Mouse (Mus musculus) layer of hippocampus, adult 8-10 months (tissue): ENCODE measurements at regions not wholly inside any gene's neighbourhood (a gene's known extent, or its start where the extent isn't known, plus 50 kb on each side); places are given as distances from the start of the nearest gene placed in this dataset.

Experiments
- DNase-seq, 2 experiments: peaks; one replicate each; pipeline ENCODE4 v3.0.0; 2022; ENCODE audit warnings: low spot score in 2 of 2

GRCm38 (mm10) chr13:72938156-72938874, 309.7 kb downstream of the Irx2 start:
- no peak for DNase-seq

- no peak for DNase-seq
Observed at GRCm38 (mm10) chr13:72947374-72948165, 312.7 kb upstream of the Irx4 start.

DNA sequence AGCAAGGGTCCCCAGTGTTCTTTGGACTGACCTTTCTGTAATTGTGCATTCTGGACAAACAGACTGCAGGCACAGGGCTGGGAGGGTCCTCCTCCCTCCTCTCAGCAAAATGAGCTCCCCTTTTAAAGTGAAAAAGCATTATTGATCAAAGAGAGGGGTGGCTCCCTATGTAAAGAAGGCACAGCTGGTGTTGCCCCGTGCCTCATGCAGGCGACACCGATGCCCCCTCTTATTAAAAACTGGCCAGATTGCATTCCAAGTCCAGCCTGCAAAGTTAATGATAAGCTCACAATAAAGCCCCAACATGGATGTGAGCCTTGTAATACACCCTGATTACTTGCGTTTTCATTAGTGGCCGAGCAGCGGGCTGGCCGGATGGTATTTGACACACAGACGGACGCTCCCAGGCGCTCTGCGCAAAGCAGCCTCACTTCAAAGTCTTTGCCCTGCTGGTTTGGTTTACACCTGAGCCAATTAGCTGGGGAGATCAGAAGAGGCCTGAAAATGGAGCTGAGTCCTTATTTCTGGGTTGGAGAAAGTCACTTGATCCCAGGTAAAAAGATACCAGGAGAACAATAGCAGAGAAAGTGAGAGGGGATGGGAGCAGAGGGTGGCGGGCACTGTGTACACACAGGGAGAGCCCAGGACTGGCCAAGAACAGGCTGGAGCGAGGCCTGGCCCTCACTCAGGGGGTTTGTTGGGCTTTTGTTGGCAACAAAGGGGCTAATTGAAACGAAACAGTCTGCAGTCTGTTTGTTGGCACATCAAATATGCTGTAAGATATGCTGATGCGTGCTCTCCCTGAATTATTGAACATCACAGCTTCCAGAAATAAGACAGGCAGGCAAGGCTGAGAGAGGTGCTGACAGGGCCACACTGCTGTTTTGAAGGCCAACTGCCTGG, 301.4 kb upstream of the Irx4 start:
- no peak for DNase-seq

GRCm38 (mm10) chr13:72961291-72961690, 299.0 kb upstream of the Irx4 start:
- no peak for DNase-seq

GRCm38 (mm10) chr13:72972165-72972564, 288.1 kb upstream of the Irx4 start:
- DNase-seq = no peak

GRCm38 (mm10) chr13:72972894-72973293, 287.4 kb upstream of the Irx4 start:
- DNase-seq = no peak

- DNase-seq = no peak
Observed at GRCm38 (mm10) chr13:72977213-72977612, 283.1 kb upstream of the Irx4 start.

GRCm38 (mm10) chr13:72977971-72978370, 282.3 kb upstream of the Irx4 start:
- DNase-seq = no peak

- DNase-seq = no peak
Observed at GRCm38 (mm10) chr13:72978966-72979365, 281.3 kb upstream of the Irx4 start.

GRCm38 (mm10) chr13:72992589-72993409, 267.5 kb upstream of the Irx4 start:
- no peak for DNase-seq

DNA sequence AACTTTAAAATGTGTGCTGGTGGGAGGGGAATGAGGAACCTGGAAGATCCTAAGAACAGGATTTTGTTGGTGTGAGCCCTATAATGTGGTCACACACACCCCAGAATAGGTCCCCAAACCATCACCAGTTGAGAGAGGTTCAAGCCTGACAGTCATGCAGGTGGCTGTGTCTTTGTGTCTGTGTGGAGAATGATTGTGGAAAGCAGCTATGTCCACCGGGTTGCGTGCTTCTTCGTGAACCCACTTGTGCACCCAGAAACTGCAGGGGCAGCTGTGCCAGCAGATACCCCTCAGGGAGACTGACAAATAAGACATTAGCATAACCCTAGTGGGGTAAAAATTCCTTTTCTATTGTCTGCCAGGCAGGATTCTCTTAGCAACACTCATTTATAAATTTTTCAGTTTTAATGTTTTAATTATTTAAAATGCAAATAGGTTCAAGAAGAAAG, 266.8 kb upstream of the Irx4 start:
- DNase-seq = no peak

- DNase-seq = no peak
Observed at GRCm38 (mm10) chr13:72994538-72994937, 265.7 kb upstream of the Irx4 start.

GRCm38 (mm10) chr13:73008856-73009546, 251.3 kb upstream of the Irx4 start:
- no peak for DNase-seq

DNA sequence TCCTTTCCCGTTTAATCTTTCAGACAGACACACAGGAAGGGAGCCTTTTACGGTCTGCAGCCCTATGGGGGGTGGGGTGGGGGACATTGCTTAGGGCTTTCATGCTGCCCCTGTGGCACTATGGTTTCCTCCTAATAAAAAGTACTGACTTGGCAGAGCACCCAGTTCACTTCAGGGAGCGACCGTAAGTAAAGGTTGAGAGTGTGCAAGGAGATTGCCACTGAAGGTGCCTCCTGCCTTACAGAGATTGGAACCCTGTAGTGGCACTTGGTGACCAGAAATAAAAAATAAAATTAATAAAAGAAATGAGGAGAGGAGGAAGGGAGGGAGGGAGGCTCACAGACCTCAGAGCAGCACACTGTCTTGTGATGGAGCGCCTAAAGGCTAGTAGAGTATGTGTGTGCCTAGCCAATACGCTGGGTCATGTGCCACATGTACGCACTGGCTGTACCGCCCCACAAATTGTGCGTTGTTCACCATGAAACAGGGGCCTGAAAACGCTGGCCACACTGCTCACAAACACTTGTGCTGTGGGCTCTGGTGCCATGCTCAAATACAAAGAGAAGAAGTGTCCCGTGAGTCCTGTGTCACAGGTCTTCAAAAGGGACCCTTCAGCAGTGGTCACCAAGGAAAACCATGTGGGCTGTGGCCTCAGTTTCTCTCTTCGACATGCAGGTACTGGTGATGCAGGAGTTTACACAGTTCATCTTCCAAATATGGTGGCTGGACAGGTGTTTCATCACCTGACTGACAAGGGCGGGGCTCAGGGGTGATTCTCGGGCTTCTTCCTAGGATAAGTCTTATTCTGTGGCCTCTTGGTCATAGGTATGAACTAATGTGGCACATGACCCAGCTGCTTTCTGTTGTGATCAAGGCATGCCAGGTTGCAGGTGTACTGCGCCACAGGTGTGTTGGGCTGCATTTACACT, 250.5 kb upstream of the Irx4 start:
- no peak for DNase-seq

GRCm38 (mm10) chr13:73019181-73019580, 241.1 kb upstream of the Irx4 start:
- DNase-seq = no peak

DNA sequence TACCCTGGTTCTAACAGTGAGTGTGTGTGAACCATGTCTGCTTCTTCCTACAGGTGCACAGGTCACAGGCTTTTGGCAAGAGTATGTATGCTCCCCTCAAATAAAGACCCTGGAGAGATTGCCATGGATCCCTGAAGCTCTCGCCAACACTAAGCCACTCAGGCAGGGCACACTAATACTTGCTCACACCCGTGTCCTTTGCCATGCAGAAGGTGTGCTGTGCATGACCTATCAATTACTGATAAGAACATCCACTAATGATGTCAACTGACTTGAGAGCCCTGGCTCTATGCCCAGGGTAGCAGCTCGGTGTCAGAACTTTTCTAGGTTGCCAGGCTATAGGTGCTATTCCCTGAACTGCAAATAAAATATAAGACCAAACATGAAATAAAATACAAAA, 229.1 kb upstream of the Irx4 start:
- DNase-seq = no peak

DNA sequence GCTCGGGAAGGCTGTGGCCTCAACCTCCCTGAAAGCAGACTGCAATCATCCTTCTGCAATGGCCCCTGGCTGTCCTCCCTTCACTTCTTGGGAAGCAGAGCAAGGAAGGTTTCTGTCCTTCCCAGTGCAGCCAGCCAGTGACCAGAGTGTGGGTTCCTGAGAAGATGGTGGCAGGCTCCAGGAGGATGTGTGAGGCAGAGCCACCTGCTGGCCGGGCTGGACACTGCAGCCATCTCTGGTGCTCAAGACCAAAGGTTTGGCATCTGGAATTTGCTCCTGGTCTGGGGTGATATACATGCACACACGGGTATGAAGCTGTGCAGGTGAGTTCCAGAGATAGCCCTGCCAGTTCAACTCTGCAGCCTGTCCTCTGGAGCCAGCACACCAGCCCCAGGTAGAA, 227.2 kb upstream of the Irx4 start:
- peak; percentile 20 to 61 for DNase-seq

DNA sequence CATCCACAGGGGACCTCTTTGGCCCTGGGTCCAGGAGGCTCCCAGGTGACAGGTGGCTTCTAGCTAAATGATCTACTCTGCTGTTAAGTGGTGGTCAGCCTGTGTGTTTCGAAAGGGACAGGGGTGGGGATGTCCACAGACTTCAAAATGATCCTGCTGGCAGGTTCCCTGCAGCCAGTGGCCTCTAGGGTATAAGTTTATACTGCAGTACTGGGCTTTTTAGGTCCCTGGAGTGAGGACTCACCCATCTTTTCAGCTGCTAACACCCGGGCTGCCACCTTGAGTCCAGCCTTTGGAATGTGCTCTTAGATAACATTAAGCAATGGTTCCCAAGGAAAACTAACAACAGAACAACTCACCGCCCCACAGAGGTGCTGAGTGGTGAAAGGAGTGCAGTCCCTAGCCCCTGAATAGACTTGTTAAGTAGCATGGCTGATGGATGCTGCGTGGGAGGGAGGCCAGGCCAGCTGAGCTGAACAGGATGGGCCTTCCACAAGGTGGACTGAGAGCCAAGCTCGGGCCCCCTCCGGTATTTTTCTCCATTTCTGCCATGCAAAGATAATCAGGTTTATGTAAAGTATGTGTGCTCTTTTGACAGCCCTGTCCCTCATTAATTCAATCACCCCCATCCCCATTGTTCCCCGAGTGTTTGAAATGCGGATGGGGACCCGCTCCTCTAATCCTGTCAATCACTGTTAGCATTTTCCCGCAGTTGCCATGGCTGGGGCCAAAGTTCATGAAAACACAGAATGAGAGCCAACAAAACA, 226.0 kb upstream of the Irx4 start:
- peak; percentile 21 to 36 for DNase-seq
